Mouse (Mus musculus) A20 (cell line): ENCODE measurements around the gene Crisp2.
"Not testable (repeated sequence)": the region's sequence is repeated elsewhere in the genome, so short reads cannot be mapped to it uniquely, and the experiment has no call there.

Source experiments
- DNase-seq: peaks from one replicate; pipeline ENCODE4 v3.0.0-alpha.2; 2011; ENCODE audit warnings: low read depth, low spot score

Gene Crisp2

DNA sequence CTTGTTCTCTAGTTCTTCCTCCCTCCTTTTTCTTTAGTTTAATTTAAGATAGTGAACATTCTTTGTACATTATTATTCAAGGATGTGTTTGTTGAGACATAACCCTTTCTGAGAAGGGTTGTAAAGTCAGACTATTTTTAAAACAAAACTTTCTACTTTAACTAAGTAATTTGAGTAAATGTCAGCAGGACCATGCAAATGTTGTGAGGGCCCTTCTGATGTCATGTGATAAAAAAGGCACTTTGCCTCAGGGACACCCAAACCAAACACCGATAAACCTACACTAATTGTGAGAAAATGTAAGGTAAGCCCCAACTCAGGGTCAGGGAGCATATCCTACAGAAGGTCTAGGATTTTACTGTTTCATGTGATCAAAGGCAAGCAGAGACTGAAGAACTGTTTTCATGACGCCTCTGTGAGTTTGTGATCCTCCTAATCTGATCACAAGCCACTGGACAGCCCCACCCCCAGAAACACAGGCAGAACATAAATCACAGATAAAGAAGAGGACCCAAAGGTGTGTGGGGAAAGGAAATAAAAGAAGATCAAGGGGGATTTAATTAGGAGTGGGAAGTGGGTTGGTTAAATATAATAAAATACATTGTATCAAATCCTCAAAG is at the start of gene Crisp2:
Crisp2 (minus strand) TSS at position 51 of the 620 bp plus-strand sequence.
- DNase-seq = no peak

DNA sequence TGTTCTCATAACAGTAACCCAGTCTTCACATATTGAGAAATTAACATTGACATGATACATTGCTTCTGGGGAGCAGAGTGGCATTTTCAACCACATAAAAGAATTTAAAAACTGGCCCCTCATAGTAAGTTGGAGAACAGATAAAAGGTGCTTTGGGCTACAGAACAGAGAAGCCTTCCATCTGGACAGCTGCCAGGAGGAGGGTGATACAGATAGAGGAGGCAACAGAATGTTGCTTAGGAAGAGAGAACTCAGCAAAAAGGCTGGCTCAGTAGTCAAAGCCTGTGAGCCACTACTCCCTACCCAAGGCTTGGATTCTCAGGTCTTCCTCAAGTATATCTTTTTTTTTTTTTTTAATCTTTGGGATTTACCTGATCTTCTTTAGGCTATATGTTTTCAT is 48.3 kb upstream of the Crisp2 start:
- DNase-seq = no peak

GRCm38 (mm10) chr17:40837308-40837707 is 30.5 kb upstream of the Crisp2 start:
- peak; percentile 44 for DNase-seq

DNA sequence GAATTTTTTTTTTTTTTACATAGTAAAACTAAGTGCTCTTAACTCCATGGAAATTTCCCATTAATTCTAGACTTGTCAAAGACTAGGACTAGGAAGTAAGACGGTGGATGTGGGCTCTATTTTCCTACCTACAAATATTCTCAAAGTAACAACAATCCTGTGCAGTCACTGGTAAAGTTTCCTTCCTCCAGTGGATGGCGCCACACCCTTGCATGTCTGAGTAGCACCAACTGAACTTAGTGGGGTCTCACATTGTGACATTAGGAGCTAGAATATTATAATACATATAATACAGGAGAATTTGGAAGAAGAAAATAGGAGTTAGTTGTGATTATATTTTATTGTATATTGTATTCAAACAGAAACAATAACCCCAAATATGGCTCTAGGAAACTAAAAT is 25.1 kb upstream of the Crisp2 start:
- DNase-seq = peak; percentile 29

- DNase-seq = peak; percentile 73
Measured at GRCm38 (mm10) chr17:40824549-40824948, 17.7 kb upstream of the Crisp2 start.

DNA sequence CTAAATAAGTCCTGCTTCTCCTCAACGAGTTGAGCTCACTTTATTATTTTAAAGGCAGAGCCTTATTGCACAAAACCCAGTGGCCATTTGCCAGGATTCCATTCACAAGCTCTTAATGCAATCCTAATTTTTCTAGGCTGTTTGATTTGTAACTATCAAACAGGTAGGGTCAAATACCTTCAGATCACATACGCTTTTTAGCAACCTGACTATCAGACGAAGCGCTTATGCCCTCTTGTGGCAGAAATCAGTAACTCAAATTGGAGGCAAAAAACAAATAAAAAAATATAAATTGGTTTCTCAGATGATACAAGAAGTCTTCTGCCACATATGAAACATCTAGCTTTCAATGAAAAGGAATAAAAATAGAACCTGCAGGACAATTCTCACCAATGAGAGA is 17.0 kb upstream of the Crisp2 start:
- peak; percentile 62 for DNase-seq

DNA sequence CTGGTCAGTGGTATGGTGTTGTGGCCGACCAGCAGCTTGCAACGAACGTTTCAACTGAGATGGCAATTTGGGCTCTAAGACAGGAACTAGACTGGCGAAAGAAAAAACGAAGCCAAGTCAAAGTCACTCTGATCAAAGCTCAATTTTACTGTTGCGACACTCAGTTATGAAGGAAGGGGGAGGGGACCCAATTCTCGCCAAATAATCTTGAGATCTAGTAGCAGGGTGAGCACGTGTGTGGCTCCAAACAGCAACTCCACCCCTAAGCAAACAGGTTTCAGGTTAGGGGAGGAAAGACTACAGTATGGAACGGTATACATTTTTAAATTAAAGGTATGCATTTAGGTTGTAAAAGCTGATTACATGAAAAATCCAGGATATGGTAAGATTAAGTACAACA is 14.7 kb upstream of the Crisp2 start:
- DNase-seq = no peak

GRCm38 (mm10) chr17:40817340-40817943 is 10.6 kb upstream of the Crisp2 start:
- DNase-seq = no peak

DNA sequence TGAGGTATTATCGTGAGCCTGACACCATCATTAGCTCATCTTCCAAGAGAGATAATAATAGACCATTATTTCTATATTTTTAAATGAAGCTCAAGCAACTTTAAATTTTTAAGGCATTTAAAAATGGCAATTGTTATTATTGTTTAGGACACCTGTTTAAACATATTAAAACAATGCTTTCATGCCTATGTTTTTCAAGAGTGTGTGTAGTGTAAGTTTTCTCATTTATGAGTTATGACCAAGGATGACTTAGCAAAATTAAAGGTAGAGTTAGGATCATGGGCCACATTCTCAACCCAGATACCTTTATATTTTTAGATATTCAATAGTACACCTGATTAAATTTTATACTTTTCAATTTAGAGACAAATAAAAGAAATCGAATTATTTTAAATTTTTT is 5.5 kb upstream of the Crisp2 start:
- no peak for DNase-seq

DNA sequence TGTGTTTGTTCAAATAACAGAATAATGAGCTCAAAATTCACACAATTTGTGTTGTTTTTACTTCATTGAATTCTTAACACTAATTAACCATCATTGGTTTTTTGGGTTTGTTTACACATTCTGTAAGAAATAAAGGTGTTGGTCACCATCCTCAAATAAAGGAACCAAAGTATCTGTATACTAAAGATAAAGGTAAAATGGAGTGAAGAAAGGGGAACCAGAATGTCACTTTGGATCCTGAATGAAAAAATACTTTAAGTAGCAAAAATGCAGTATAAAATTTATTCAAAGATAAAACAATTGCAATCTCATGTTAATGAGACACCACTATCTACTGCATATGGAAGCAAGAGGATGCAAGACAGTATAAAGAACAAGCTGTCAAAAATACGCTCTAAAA is 4.8 kb upstream of the Crisp2 start:
- no peak for DNase-seq

DNA sequence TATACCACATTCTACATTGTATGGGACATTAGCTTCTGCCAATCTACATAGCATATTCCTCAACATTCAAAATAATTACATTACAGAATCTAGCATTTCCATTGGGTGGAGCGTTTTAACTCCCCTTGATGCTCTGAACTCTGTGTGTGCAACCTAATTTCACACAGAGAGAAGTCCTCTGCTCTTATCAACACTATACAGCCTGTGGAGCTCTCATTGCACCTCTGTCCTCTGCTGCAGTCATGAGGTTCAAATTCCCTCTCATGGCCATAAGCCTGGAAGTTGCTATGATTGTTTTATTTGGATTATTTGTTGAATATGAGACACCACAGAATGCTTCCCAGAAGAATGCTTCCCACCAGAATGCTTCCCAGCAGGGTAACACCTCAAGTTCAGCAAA is 4.1 kb upstream of the Crisp2 start, which contains the start of gene Rhag:
Rhag (plus strand) TSS at position 193 of the 400 bp plus-strand sequence.
- DNase-seq = no peak

DNA sequence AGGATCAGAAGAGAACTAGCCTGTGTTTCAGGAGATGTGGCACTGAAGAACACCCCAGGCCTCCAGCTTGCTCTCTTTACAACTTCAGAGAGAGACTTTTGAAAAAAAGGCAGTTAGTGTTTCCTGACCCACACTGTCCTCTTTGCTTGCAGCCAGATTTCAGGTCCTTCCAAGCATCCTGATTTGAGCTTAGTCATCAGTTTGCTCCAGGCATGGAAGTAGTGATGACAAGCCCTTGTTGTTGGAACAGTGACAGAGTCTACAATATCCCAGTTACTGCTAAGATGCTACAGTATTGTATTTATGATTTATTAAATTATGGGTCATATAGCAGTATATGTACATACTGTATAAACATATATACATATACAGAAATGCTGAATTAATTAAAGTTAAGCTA is 1.3 kb upstream of the Crisp2 start:
- no peak for DNase-seq

- no peak for DNase-seq
Measured at GRCm38 (mm10) chr17:40806550-40806949, 253 bp downstream of the Crisp2 start.

DNA sequence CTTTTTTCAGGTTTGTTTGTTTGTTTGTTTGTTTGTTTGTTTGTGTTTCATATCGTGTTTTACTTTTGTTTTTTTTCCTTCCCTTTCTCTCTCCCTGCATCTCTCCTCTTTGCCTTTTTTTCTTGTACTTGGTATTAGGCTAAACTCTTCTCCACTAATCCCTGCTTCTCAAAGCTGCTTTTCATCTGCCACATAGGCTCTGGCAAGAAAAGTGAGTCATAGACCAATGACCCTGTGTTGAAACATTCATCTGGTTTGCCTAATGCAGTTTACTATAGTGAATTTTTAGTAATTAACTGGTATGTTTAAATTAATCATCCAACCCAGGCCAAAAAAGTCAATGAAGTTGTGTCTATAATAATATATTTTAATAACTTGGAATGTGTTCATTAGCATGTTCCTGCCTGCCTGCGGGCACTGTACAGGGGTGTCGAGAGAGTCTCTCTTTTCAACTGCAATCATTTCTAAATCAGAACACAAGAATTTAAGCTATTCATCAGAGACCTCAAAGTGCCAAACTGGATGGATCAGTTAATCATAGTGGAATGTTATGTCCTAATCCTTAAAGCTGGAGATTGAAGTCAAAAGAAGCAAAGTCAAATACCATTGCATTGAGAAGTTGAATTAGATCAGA is 4.0 kb downstream of the Crisp2 start:
- DNase-seq = no peak

DNA sequence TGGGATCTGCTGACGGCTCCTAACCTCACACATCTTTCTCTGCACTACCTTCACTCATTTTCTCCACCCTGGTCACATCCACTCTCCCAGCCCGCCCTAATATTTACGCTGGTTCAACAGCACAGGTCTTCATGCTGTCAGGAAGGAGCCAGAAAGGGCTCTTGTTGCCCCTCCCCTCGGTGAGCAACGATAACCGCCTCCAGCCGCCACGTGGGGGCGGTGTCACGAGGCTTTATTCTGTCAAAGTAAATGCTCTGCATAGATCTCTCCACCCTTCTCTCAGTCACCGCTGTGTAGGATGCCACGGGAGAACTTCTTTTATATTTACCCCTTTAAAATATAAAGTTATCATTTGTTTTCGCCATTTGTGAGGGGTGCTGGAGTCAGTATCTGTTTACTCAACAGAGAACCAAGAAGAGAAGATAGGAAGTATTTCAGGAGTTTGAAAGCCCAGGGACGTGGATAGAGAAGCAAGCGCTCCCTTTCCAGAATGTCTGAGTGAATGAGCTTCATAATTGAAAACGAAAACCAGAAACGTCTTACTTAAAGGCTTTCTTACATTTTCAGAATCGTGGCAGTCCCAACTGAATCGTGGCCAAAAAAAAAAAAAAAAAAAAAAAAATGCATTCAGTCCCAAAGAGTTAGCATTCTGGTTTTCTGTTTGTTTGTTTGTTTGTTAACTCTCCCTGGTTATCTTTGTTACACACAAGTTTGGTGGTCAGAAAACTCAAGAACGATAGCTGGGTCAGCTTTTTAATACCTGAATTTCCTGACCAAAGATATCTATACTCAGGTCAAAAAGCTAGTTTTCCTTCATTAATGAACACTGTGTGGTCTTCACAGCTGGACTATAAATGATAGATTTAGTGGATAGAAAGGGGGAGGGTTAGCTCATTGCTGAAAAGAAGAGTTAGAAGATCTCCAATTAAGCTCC is 12.6 kb downstream of the Crisp2 start:
- DNase-seq = no peak

DNA sequence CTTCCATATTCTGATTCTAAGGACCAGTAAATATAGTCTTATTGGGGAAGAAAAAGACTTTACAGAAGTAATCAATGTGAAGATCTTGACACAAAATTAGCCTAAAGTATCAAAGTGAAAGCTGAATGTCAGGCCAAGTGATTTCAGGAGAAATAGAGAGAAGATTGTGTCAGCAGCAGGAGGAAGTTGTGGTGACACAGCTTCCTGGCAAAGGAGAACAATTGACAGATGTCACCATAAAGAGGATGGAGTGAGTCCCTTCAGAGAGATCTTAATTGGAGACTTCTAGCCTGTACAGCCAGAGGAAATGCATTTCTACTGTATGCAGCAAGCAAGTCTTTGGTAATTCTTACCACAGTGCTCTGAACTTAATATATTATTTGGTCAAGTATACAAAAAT is 16.9 kb downstream of the Crisp2 start:
- peak; percentile 52 for DNase-seq

DNA sequence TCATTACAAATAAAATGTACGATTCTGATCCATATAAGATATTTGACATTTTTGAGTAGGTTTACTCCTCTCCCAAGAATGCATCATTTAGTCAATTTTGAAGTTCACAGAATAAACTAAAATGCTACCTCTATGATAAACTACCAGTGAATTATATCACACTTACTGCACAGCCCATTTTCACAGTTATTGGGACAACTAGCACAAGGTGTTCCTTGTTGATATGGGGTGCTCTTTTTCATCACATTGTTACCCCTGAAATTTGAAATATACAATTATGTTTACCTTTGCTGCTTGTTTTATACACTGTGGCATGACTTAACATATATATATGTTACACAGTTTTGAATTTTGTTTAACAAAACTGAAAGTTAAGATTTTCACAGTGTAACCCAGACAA is 39.7 kb downstream of the Crisp2 start:
- DNase-seq = no peak

DNA sequence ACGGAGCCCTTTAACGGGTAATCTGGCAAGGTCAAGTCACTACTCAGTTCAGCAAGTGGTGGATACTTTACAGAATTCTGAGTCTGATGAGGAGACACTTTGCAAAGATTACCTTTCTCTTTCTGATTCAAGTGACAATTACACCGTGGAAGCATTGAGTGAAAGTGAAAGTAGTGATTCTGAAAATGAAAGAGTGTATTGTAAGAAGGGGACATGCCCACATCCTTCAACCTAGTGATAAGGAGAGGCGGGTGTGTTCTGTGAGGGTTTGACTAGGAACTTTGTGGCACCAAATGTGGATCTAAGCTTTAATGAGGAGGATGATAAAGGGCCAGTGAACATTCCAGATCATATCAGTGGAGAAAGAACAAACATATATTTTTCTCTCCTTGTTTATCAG is 43.1 kb downstream of the Crisp2 start:
- DNase-seq = peak; percentile 47

GRCm38 (mm10) chr17:40731724-40732123 is 75.1 kb downstream of the Crisp2 start:
- no peak for DNase-seq

DNA sequence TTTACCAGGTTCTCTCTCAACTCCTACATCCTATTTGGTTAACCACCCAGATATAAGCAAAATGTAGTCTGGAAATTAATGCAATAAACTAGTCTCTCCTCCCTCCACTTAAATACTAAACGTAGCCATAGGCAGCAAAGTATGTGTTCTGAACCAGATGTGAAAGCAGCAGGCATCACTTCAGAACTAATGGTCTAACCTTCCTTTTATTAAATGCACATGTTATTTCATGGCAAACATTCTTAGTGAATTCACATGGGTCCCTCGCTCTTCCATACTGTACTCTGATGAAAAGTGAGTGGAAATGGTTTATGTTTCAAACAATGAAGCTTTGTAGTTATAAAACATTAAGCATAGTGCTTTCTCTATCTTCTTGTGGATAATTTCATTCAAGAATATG is 75.5 kb downstream of the Crisp2 start:
- DNase-seq = no peak

DNA sequence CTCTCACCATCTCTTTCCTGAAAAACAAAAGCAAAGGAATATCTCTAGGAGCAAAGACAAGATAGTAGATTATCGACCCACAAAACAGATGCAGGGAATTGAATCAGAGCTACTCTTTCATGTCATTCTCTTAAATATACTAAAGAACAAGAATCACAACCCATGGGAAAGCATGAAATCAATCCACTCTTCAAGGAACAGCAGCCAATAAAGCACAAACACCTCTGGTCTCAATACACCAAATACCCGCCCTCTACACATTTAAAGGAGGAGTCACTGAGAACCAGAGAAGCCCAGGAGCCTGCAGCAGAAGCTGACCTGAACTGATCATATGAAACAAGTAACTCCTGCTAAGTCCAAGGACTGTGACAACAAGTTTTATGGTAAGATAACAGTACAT is 80.0 kb downstream of the Crisp2 start, which contains the start of gene Esp1:
Esp1 (plus strand) TSS at position 301 of the 400 bp plus-strand sequence.
- DNase-seq = no peak

GRCm38 (mm10) chr17:40717055-40717454 is 89.7 kb downstream of the Crisp2 start:
- not testable (repeated sequence) for DNase-seq
